Mouse (Mus musculus) heart, adult 2 months (tissue): ENCODE measurements around the gene Gas1. TPM values are rescaled to one million over a fixed set of nuclear protein-coding genes. Genes with fewer than 3 reads are reported as not detected.

Experiments
- DNase-seq, 2 experiments: peaks; one replicate each; pipeline ENCODE4 v3.0.0; 2021
- H3K27ac ChIP-seq: fragments of 200-600 bp; 2 replicates; pipeline ENCODE4 v1.8.1; 2022
- H3K27me3 ChIP-seq: fragments of 200-500 bp; 2 replicates; pipeline ENCODE4 v1.6.1; 2012; ENCODE audit warnings: mild to moderate bottlenecking, low read length, inconsistent platforms, mixed read lengths; ENCODE audit not compliant: control insufficient read depth, insufficient read depth
- H3K36me3 ChIP-seq: fragments of 200-500 bp; 2 replicates; pipeline ENCODE4 v1.6.1; 2012; ENCODE audit warnings: low read length, inconsistent platforms; ENCODE audit not compliant: control insufficient read depth, insufficient read depth
- H3K4me1 ChIP-seq: fragments of 200-500 bp; 2 replicates; pipeline ENCODE4 v1.6.1; 2011; ENCODE audit warnings: low read length; ENCODE audit not compliant: control insufficient read depth, insufficient read depth
- H3K4me3 ChIP-seq: fragments of 200-600 bp; 2 replicates; pipeline ENCODE4 v1.8.1; 2022
- H3K79me2 ChIP-seq: fragments of 200-500 bp; replicated peaks from 2 replicates; pipeline ENCODE4 v1.6.1; 2012; ENCODE audit warnings: mild to moderate bottlenecking, inconsistent platforms, low read length, moderate library complexity, mixed read lengths; ENCODE audit not compliant: control insufficient read depth, insufficient read depth
- H3K9ac ChIP-seq: fragments of 200-500 bp; 2 replicates; pipeline ENCODE4 v1.6.1; 2012; ENCODE audit warnings: low read depth, mild to moderate bottlenecking, control low read depth, inconsistent platforms, low read length, mixed read lengths
- CTCF ChIP-seq: fragments of 200-600 bp; IDR thresholded peaks from 2 replicates; pipeline ENCODE4 v1.8.1; 2022; ENCODE audit warnings: antibody characterized with exemption, mild to moderate bottlenecking, moderate library complexity
- EP300 ChIP-seq: fragments of 200-500 bp; IDR thresholded peaks from 2 replicates; pipeline ENCODE4 v1.6.1; 2011; ENCODE audit warnings: low read depth, low read length, control low read depth; ENCODE audit not compliant: insufficient read depth
- POLR2A ChIP-seq: fragments of 200-500 bp; IDR thresholded peaks from 2 replicates; pipeline ENCODE4 v1.6.1; 2011; ENCODE audit warnings: mild to moderate bottlenecking, low read depth, low read length, control low read depth; ENCODE audit not compliant: insufficient read depth
- WGBS: fragments of 180-500 bp; shearing (Covaris S2); methylation state at CpG from one replicate; pipeline ENCODE4 v1.1.7; 2018; 5-methylcytosine and 5-hydroxymethylcytosine counted together
- intact Hi-C: fragments of 180-260 bp; cut with DNase I; formaldehyde crosslinking; loops from one replicate; pipeline ENCODE4 v1.15.1; 2025
- polyA plus RNA-seq: library from polyadenylated mRNA; depleted of rRNA; stranded (reverse); fragments of >200 nt; gene quantifications from 2 replicates; pipeline ENCODE4 v1.2.3, GENCODE M21; 2012
- total RNA-seq, 2 experiments: library from RNA; stranded (reverse); gene quantifications; 2 replicates each; pipeline ENCODE4 v1.2.3; 2021

Gas1 gene
- total and polyA plus RNA-seq, 3 experiments, result 18.8 to 26.4 (median 26.3) TPM

DNA sequence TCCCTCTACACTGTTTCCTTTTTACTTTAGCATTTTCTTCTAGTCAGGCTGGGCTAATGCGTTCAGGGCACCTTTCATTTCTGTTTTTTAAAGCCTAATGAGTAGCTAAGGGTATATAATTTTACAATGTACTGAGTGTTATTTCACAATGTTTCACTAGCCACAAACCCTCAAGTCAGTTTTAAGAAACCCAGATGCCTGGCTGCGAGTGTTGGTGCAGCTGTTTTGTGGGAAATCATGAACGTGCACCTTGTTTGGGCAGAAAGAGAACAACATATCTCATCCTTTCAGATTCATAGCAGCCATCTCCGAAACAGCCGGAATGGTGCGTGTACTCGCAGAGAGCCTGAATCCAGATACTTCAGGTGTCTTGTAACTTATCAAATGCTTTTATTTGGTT, 36.7 kb upstream of the Gas1 start:
- DNase-seq, result no peak
- Histone ChIP-seq H3K27ac (no peak overlapping the region), H3K27me3 (no peaks in the 10 kb centered on the region), H3K79me2 (no peaks in the 10 kb centered on the region), H3K9ac (no peak overlapping the region), H3K4me3 (no peak overlapping the region), H3K4me1 (no peaks in the 10 kb centered on the region), H3K36me3 (no peaks in the 10 kb centered on the region)
- intact Hi-C loops, result no loop called here
- WGBS, result 82% methylated on average over 7 of the region's 7 CpGs
- TF ChIP-seq POLR2A (no peak), CTCF (no peak), EP300 (no peak)

DNA sequence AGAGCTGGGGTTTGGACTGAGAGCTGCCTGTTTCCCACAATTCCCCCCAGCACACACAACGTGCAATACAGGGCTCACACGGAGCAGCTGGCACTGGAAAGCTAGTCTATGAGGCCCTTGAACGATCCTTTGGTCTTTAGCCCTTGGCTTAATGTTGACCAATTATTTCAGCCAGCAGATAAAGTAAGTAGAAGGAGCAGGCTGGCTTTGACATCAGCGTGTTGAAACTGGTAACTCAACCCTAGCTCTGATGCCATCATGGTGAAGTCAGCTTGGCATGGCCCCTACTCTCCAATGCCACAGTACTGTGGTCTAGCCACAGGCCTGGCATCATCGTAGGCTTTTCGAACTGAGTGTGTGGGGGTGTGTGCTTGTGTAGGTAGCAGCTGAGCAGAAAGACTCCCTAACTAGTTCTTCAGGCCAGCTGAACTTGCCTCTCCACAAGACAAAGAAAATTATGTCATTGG, 30.0 kb upstream of the Gas1 start:
- H3K27me3 ChIP-seq, result no peaks in the 10 kb centered on the region
- no peak for TF ChIP-seq CTCF
- TF ChIP-seq POLR2A, result no peak
- no peak for TF ChIP-seq EP300
- intact Hi-C loops, result no loop called here
- H3K27ac ChIP-seq, result no peak overlapping the region
- no peaks in the 10 kb centered on the region for H3K4me1 ChIP-seq
- H3K36me3 ChIP-seq, result no peaks in the 10 kb centered on the region
- H3K4me3 ChIP-seq, result no peak overlapping the region
- DNase-seq, result no peak
- WGBS, result 79% methylated on average over 6 of the region's 6 CpGs
- no peaks in the 10 kb centered on the region for H3K79me2 ChIP-seq
- H3K9ac ChIP-seq, result no peak overlapping the region

DNA sequence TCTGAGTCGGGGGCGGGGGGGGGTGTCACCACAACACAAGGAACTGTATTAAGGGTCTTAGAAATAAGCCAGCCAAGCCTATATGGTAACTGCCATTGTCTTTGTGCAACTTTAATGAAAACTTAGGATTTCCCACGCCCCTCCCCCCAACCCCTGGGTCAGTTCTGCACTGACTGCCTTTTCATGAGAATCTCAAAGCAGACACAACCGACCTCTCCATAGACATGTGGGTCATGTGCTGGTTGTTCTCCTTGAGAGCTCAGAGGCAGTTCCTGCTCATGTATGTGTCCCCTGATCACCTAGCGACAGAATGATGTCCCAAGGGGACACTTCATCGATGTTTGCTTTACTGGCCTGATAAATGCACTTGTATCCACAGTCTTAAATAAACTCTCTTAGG, 27.6 kb upstream of the Gas1 start:
- WGBS, result 86% methylated on average over 6 of the region's 6 CpGs
- TF ChIP-seq CTCF, result no peak
- no peak for TF ChIP-seq EP300
- no peak for TF ChIP-seq POLR2A
- no peak overlapping the region for H3K4me3 ChIP-seq
- no peak overlapping the region for H3K27ac ChIP-seq
- no peaks in the 10 kb centered on the region for H3K79me2 ChIP-seq
- DNase-seq, result no peak
- no peaks in the 10 kb centered on the region for H3K27me3 ChIP-seq
- no peaks in the 10 kb centered on the region for H3K36me3 ChIP-seq
- intact Hi-C loops, result no loop called here
- H3K9ac ChIP-seq, result no peak overlapping the region
- no peaks in the 10 kb centered on the region for H3K4me1 ChIP-seq

DNA sequence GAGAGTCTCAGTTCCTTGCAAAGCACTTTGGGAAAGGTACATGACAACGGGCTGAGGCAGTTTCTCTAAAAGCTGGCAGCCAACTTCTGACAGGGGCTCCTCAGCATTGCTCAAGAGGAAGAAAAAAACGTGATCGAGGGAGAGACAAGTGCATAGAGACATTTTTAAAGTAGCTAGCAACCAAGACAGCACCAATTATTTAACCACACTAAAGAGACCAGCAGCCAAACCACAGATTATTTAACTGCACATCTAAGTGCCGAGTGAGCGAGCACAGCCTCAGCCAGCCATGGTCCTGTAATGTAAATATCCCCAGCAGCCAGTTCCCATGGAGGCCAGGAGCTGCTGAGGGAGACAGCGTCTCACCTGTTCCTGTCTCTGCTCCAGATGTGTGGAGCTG, 16.1 kb upstream of the Gas1 start:
- no peak for DNase-seq

DNA sequence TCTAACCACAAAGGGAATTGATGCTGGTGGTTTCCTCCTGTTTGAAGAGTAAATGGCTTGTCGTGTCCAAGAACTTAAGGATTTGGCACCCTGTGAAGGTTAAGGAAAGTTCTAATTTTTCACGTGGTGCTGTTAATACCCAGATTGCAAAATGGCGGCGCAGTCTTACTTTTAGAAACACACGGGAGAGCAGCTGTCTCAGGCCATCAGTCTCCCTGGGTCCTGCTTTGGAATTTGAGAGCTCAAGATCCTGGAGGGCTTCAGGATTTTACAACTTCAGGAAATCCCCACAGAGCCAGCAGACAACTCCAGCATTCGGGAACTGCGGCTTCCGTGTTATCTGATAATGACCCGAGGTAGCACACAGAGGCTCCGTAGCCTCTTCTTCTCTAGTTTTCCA, 12.8 kb upstream of the Gas1 start:
- 45% methylated on average over 10 of the region's 10 CpGs for WGBS

More for the DNA sequence above, 16.1 kb upstream of the Gas1 start:
- H3K27ac ChIP-seq, result no peak overlapping the region
- no peak overlapping the region for H3K9ac ChIP-seq
- no peak overlapping the region for H3K4me3 ChIP-seq
- no peaks in the 10 kb centered on the region for H3K36me3 ChIP-seq
- intact Hi-C loops, result no loop called here
- no peaks in the 10 kb centered on the region for H3K79me2 ChIP-seq
- no peaks in the 10 kb centered on the region for H3K4me1 ChIP-seq
- WGBS, result 51% methylated on average over 6 of the region's 6 CpGs
- no peaks in the 10 kb centered on the region for H3K27me3 ChIP-seq
- TF ChIP-seq EP300 (no peak), CTCF (no peak), POLR2A (no peak)

DNA sequence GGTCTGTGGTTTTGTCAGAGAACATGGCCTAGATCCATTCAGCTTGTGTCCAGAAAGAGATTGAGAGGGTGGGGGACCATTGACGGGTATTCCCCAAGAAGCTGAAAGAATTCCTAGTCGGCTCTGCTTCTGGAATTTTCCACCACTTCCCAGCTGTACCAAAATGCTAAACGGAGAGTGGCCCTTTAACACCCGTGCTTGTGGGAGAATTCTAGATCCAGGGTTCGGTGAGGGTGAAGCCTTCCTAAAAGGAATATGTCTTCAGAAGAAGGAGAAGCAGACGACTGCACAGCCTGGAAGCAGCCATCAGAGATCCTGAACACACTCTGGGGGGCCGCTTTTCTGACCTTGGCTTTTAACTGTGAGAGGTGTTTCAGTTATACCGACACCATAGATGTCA, 11.8 kb upstream of the Gas1 start:
- Histone ChIP-seq H3K79me2 (no peaks in the 10 kb centered on the region), H3K27ac (no peak overlapping the region), H3K36me3 (no peaks in the 10 kb centered on the region), H3K27me3 (no peaks in the 10 kb centered on the region), H3K4me1 (no peaks in the 10 kb centered on the region), H3K9ac (no peak overlapping the region), H3K4me3 (no peak overlapping the region)
- no peak for DNase-seq
- WGBS, result 83% methylated on average over 8 of the region's 8 CpGs
- intact Hi-C loops, result no loop called here
- TF ChIP-seq CTCF (no peak), EP300 (no peak), POLR2A (no peak)

More for the DNA sequence above, 12.8 kb upstream of the Gas1 start:
- no peak for DNase-seq
- H3K79me2 ChIP-seq, result no peaks in the 10 kb centered on the region
- H3K27me3 ChIP-seq, result no peaks in the 10 kb centered on the region
- no peaks in the 10 kb centered on the region for H3K36me3 ChIP-seq
- intact Hi-C loops, result no loop called here
- H3K4me3 ChIP-seq, result no peak overlapping the region
- no peak overlapping the region for H3K27ac ChIP-seq
- no peak overlapping the region for H3K9ac ChIP-seq
- TF ChIP-seq CTCF (no peak), EP300 (no peak), POLR2A (no peak)
- H3K4me1 ChIP-seq, result no peaks in the 10 kb centered on the region

DNA sequence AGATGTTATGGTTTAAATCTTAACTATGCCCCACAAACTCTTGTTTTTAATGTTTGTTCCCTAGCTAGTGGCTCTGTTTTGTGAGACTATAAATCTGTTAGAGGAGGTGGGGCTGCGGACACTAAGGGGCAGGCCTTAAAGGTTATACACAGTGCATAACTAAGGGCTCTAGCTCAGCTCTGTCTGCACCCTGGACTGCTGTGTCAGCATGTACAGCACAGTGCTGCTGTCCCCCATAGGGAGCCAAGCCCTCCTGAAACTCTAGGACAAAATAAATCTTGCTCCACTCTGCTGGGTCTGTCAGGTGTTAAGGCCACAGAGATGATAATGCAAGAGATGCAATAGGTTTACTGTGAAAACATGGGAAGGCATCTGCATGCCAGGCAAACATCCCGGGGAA, 10.1 kb upstream of the Gas1 start:
- no peaks in the 10 kb centered on the region for H3K36me3 ChIP-seq
- intact Hi-C loops, result no loop called here
- 84% methylated on average over 2 of the region's 2 CpGs for WGBS
- no peak overlapping the region for H3K9ac ChIP-seq
- no peaks in the 10 kb centered on the region for H3K4me1 ChIP-seq
- H3K79me2 ChIP-seq, result no peaks in the 10 kb centered on the region
- H3K27me3 ChIP-seq, result no peaks in the 10 kb centered on the region
- no peak for DNase-seq
- H3K4me3 ChIP-seq, result no peak overlapping the region
- H3K27ac ChIP-seq, result no peak overlapping the region
- TF ChIP-seq POLR2A, result no peak
- TF ChIP-seq EP300, result no peak
- no peak for TF ChIP-seq CTCF
